Mouse (Mus musculus) 3134 (cell line): ENCODE results near the gene Slc44a1.

Experiments used
- DNase-seq: peaks from one replicate; pipeline ENCODE4 v3.0.0-alpha.2; 2011; ENCODE audit warnings: low spot score; ENCODE audit not compliant: insufficient read length; ENCODE audit errors: extremely low read depth

The Slc44a1 gene

DNA sequence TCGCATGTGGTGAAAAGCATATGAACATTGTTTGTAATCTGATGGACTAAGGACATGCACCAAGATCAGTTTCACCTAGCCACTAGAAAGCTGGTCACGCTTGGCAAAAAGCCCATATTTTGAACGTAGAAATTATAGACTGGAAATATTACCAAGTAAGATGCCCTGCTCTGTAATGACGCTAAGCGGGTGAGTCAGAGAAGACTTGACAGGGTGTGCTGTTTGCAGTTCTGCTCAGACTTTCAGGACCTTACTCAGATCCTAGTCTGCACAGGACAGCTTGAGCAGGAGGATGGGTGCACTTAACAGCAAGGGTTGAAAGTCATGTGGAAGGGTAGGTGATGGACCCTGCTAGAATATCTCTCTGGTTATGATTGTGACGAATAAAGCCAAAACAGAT is 85.3 kb downstream of the Slc44a1 start:
- no peak for DNase-seq

DNA sequence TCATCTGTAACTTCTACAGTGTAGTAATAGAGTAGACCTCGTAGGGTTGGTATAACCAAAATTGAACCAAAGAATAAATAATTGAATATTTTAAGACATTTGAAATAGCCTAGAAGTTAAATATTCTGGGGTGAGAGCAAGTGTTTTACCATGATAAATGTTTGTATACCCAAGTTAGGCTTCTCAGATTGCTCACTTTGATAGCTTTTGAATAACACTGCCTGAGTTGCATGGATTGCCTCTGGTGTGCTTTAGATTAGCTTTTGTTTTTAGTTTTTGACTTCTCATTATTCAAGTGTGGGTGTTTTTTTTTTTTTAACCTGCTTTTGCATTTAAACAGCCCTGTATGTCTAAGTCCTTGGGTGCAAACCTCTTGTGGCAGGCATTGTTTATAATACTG is 85.8 kb downstream of the Slc44a1 start:
- no peak for DNase-seq

GRCm38 (mm10) chr4:53526446-53526845 is 86.2 kb downstream of the Slc44a1 start:
- DNase-seq = no peak

GRCm38 (mm10) chr4:53535795-53536194 is 95.6 kb downstream of the Slc44a1 start:
- no peak for DNase-seq

DNA sequence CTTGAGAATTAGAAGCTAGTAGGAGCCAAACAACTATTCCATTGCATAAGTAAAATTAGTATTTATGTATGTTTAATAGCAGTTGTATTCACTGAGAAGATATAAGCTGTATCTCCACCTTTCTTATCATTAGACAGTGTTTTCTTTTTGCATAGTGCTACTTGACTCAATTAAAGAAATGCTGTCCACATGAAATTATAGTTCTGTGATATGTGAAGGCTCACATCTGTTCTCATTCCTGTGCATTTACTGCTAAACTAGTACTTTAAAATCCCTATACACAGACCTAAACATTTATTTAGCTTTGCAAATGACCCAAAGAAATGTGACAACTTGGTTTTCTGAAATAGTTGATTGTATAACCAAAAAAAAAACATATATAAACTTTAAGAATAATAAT is 96.9 kb downstream of the Slc44a1 start:
- DNase-seq = no peak

DNA sequence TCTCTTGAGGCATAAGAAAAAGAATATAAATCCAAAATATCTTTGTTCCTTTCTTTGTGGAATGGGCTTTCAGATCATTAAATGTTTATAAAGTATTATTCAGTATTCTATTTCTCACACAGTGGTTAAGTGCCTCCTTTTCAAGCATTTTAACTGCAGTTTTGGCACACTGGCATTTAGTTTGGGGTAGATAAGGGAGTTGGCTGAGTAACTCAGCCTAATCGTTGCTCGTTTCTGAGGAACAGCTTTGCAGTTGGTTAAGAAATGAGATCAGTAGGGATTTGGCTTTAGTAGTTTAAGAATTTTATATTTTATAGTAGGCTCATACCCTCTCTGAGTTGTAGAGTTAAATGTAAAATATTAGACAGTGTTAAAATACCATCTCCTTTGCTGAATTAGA is 97.3 kb downstream of the Slc44a1 start:
- no peak for DNase-seq

GRCm38 (mm10) chr4:53538600-53538999 is 98.4 kb downstream of the Slc44a1 start:
- DNase-seq = no peak

DNA sequence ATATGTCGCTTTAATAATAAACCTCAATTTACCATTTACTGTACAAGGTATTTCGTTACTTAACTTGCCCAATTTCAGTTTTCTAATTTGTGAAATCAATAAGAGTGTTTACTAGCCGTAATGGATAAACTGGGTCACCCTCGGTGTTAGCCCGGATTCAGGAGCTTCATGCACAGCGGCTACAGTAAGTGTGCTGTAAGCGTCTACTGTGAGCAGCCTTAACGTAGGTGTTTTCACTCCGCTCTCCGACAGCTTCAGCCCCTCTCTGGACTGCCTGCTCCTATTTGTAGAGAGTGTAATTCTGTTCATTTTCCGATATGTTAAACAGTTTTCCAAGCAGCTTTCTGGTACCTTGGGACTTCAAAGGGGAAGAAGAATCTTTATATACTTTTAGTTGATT is 99.7 kb downstream of the Slc44a1 start:
- DNase-seq = no peak

DNA sequence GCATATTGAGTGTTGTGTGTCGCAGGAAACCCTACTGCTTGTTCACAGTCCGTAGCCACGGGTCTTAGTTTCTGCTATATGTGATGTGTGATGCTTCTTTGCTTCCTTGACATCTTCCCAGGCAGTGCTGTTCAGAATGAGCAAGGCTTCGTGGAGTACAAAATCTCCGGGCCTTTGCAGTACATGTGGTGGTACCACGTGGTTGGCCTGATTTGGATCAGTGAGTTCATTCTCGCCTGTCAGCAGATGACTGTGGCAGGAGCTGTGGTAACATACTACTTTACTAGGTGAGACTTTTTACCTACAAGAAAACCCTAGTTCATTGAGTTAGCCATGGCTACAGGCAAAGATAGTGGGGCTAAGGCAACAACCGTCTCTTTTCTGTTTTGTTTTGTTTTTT is 103.2 kb downstream of the Slc44a1 start:
- no peak for DNase-seq

GRCm38 (mm10) chr4:53544889-53545288 is 104.7 kb downstream of the Slc44a1 start:
- DNase-seq = no peak

DNA sequence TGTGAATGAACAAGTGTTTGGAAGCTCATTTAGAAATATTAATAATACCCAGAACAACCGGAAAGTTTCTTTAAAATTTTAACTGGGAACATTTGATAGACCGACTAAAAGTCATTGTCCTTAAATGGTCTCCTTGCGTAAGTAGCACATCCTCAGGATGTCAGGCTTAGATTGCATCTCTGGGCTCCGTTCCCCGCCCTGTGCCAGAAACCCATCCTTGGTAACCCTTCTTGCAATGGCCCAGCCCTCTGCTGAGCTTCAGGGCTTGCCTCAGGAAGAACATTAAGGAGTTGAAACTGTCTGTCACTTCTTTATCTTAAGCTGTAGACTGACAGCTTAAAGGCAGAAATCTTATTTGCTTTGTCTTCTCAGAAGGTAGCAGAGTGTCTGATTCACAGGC is 107.2 kb downstream of the Slc44a1 start:
- no peak for DNase-seq

GRCm38 (mm10) chr4:53549375-53549774 is 109.2 kb downstream of the Slc44a1 start:
- DNase-seq = no peak

- DNase-seq = no peak
Observed at GRCm38 (mm10) chr4:53564618-53565017, 124.4 kb downstream of the Slc44a1 start.

DNA sequence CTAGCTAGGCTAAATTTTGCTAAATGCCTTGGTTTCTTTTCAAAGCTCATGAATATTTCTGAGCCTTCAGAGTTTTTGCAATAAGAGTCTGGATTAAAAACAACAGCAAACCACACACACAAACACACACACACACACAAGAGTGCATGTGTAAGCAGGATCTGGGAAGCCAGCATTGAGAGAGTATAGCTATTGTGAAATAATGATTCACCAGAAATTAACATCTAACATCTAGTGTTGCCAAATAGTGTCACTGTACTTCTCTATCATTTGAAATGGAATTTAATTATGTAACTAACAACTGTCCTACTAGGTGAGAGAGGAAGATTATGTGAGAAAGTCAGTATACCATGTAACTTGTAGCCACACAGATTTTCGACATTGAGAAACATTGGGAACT is 126.9 kb downstream of the Slc44a1 start:
- DNase-seq = no peak

- no peak for DNase-seq
Observed at GRCm38 (mm10) chr4:53575558-53575957, 135.3 kb downstream of the Slc44a1 start.

GRCm38 (mm10) chr4:53587676-53588075 is 147.5 kb downstream of the Slc44a1 start:
- DNase-seq = no peak

DNA sequence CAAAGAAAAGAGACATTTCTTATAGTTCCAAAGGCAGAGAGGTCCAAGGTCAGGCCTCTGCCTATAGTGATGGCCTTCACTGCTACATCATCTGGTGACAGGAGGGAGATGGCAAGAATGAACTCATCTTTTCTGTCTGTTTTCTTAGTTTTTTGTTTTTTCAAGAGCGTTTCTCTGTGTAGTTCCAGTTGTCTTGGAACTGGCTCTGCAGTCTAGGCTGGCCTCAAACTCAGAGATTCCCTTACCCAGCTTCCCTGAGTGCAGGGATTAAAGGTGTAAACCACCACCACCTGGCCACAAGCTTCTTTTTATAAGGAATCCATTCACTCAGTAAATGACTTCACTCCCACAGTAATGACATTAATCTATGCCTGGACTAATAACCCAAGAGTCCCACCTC is 148.7 kb downstream of the Slc44a1 start:
- no peak for DNase-seq

DNA sequence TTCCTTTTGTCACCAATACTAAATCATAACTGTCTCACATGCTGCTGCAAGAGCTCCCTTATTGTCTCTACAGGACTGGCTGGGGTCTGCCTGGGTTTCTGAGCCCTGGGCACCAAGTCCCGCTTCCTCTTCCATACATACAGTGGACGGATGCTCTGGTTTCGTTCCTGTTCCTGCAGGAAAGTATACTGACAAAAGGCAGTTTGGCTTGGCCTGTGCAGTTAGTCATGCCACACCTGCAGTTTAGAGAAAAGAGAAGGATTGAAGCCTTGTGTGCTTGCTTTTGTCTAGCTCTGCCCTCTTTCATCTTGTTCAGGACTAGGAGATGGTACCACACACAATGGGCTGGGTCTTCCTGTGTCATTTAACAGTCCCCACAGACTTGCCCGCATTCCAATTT is 149.3 kb downstream of the Slc44a1 start:
- no peak for DNase-seq

DNA sequence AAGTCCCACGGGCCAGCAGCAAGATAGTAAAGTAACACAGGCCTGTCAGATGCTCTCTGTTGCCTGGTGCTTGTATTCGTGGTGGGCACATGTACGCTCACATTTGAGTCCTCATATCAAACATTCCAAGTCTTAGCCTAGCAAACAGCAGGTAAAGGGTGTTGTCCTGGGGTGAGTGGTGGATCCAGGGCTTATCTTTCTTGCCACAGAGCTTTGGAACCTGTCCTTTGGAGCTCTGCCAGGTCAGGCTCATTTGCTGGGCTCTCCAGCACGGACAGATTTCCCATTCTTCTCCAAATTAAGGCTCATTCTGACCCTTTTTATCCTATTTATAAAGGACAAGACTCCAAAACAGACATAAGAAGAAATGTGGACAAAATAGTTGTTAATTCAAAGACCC is 149.9 kb downstream of the Slc44a1 start:
- DNase-seq = no peak

DNA sequence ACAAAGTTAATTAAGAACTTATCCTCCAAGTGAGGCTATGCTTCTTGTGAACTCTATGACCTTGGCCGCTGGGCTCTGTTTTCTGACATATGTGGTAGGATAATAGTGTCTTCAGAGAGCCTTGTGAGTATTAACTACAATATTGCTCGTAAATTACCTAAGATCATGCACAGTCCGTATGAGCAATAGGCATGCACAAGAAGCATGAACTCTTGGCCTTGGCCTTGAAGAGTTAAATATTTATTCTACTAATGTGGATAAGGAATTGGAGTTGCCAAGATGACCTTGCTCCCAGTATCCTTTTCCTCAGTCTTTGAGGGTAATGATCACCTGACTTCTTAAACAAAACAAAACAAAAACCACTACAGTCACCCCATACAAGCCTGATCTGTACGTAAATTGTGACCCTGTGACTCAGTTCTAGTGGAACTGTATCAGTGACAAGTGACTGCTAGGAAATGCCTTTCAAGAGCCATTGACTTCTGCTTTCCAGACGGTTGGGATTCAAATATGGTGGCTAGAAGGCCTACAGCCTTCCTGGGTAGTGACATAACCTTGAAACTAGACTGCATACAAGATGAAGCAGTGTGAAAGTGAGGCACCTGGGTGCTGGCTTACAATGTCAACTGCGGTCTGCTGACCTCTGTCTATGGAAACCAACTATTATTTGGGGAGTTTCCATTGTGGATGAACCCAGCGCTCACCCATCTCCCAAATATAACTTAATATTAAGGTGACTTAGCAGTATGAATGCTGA is 150.7 kb downstream of the Slc44a1 start:
- no peak for DNase-seq

DNA sequence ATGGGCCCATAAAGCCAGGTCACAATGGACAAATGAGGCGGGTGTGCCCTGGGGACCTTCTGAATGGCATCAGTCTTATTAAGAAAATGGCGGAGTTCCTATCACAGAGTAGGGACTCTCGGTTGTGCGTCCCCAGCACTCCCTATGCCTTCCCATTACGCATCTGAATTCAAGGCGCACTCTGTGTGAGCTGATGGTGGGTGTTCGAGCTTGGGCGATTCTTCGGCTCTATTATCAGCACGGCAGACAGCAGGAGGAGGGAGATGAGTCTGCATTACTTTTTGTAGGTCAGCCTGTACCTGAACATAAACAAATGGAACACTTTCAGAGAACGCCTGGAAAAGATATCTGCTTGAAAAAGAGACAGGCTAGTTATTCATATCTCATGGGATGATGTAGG is 151.3 kb downstream of the Slc44a1 start:
- DNase-seq = no peak

DNA sequence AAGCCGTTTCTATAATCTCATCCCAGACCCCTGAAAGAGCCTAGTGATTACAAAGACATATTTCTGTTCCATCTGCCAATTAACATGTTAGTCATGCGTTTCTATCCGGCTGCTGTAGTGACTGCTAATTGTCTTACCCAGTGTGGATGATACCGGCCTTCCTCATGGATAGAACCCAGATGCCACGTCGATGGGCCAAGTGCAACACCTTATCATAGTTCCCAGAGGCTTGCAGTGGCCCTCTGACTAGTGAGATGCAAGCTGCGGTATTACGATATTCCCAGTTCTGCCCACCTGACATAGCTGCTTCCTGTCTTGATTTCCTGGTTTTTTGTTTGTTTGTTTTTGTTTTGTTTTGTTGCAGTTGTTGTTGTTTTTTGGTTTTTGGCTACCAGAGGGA is 151.7 kb downstream of the Slc44a1 start:
- no peak for DNase-seq

DNA sequence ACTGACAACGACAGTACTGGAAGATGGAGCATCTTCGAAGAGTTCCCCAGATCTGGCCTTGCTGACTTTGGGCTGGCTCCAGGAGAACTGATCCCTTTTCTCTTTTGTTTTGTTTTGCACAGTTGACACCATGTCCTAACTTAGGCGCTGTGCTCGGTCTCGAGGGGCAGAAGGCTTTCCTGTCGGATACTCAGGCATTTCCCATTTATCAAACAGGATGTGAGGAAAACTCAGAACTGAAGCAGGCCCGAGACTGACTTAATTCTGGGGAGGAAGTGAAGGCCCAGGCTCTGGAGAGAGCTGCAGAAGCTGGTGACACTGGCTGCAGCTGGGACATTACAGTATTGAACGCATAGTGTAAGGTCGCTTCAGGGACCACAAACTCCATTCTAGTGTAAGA is 152.2 kb downstream of the Slc44a1 start:
- DNase-seq = no peak
